Mouse (Mus musculus): ENCODE results near the gene Slc13a2. TPM values are rescaled to one million over a fixed set of nuclear protein-coding genes. Genes with fewer than 3 reads are reported as not detected.
A peak's percentile ranks its signal among the peaks of the same experiment; 100 is the strongest.

Gene Slc13a2
- polyA plus RNA-seq, 1 experiment = not detected

- no peaks in the 10 kb centered on the region for H3K9me3 ChIP-seq (replicated peaks; ENCODE audit: control insufficient read depth, insufficient read depth, low read length, poor library complexity, severe bottlenecking)
- peaks cover 3% of the 10 kb centered on the region for H3K4me1 ChIP-seq (ENCODE audit: control insufficient read depth, insufficient read depth, low read length)
- TF ChIP-seq CTCF (IDR thresholded peaks at IDR 0.05; ENCODE audit: low read depth, low read length) = no peak
- TF ChIP-seq EP300 (IDR thresholded peaks at IDR 0.05; ENCODE audit: insufficient read depth, low read depth, low read length) = no peak
- H3K4me3 ChIP-seq (ENCODE audit: low read depth, low read length) = no peak overlapping the region
- no peak overlapping the region for H3K9ac ChIP-seq (ENCODE audit: low read depth, poor library complexity, severe bottlenecking)
- no peaks in the 10 kb centered on the region for H3K36me3 ChIP-seq (ENCODE audit: control insufficient read depth, insufficient read depth, low read length, poor library complexity, severe bottlenecking)
- H3K27me3 ChIP-seq (ENCODE audit: control insufficient read depth, insufficient read depth, low read length, poor library complexity, severe bottlenecking) = no peaks in the 10 kb centered on the region
- H3K27ac ChIP-seq (ENCODE audit: insufficient read depth, low read length) = no peak overlapping the region
Observed at GRCm38 (mm10) chr11:78430195-78430878, 8.3 kb upstream of the Slc13a2 start.

DNA sequence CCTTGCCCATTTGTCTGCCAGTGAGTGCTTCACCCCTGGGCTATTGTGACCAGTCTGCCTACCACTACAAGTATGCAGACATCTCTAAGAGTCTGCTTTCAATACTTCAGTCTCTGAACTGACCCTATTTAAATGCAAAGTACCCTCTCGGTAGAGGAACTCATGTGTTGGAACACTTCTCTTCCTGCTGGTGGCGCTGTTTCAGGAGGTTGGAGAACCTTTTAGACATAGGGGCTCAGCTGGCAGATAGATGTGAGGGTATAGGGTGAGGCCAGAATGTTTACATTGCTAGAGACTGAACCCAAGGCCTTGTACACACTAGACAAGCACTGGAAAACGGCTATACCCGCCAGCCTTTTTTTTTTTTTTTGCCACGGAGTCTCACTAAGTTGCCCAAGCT is 6.3 kb upstream of the Slc13a2 start:
- H3K36me3 ChIP-seq (ENCODE audit: control insufficient read depth, insufficient read depth, low read length, poor library complexity, severe bottlenecking) = no peaks in the 10 kb centered on the region
- no peak overlapping the region for H3K27ac ChIP-seq (ENCODE audit: insufficient read depth, low read length)
- no peak overlapping the region for H3K4me3 ChIP-seq (ENCODE audit: low read depth, low read length)
- no peak for TF ChIP-seq EP300 (IDR thresholded peaks at IDR 0.05; ENCODE audit: insufficient read depth, low read depth, low read length)
- peak; percentile 25 for TF ChIP-seq CTCF (IDR thresholded peaks at IDR 0.05; ENCODE audit: low read depth, low read length)
- TF ChIP-seq POLR2A (IDR thresholded peaks at IDR 0.05; ENCODE audit: insufficient read depth, low read length) = no peak
- H3K4me1 ChIP-seq (ENCODE audit: control insufficient read depth, insufficient read depth, low read length) = peaks cover 3% of the 10 kb centered on the region
- H3K9ac ChIP-seq (ENCODE audit: low read depth, poor library complexity, severe bottlenecking) = no peak overlapping the region
- H3K9me3 ChIP-seq (replicated peaks; ENCODE audit: control insufficient read depth, insufficient read depth, low read length, poor library complexity, severe bottlenecking) = no peaks in the 10 kb centered on the region
- H3K27me3 ChIP-seq (ENCODE audit: control insufficient read depth, insufficient read depth, low read length, poor library complexity, severe bottlenecking) = no peaks in the 10 kb centered on the region

- H3K27ac ChIP-seq (ENCODE audit: insufficient read depth, low read length) = no peak overlapping the region
- no peak for TF ChIP-seq EP300 (IDR thresholded peaks at IDR 0.05; ENCODE audit: insufficient read depth, low read depth, low read length)
- TF ChIP-seq POLR2A (IDR thresholded peaks at IDR 0.05; ENCODE audit: insufficient read depth, low read length) = no peak
- no peak for TF ChIP-seq CTCF (IDR thresholded peaks at IDR 0.05; ENCODE audit: low read depth, low read length)
- peaks cover 3% of the 10 kb centered on the region for H3K4me1 ChIP-seq (ENCODE audit: control insufficient read depth, insufficient read depth, low read length)
- H3K36me3 ChIP-seq (ENCODE audit: control insufficient read depth, insufficient read depth, low read length, poor library complexity, severe bottlenecking) = no peaks in the 10 kb centered on the region
- H3K27me3 ChIP-seq (ENCODE audit: control insufficient read depth, insufficient read depth, low read length, poor library complexity, severe bottlenecking) = no peaks in the 10 kb centered on the region
- H3K4me3 ChIP-seq (ENCODE audit: low read depth, low read length) = no peak overlapping the region
- no peak overlapping the region for H3K9ac ChIP-seq (ENCODE audit: low read depth, poor library complexity, severe bottlenecking)
- no peaks in the 10 kb centered on the region for H3K9me3 ChIP-seq (replicated peaks; ENCODE audit: control insufficient read depth, insufficient read depth, low read length, poor library complexity, severe bottlenecking)
Observed at GRCm38 (mm10) chr11:78427655-78428054, 5.6 kb upstream of the Slc13a2 start.

DNA sequence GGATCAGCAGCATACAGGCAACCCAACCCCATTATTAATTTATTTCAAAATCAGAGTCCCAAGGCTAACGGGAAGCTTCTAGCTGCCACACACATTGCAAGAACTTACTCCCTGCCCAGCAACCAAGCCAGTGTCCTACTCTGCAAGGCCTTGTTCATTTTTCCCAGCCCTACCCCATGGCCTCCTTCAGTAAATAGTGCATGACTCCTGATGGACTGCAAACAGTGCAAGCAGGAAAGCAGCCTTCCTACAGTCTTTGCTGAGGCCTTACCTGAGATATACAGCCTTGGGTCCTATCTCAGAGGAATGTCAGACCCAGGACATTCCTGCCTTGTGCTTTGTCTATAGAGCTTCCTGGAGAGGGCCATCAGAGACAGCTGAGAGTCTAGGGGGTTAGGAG is 3.6 kb upstream of the Slc13a2 start:
- H3K27ac ChIP-seq (ENCODE audit: insufficient read depth, low read length) = no peak overlapping the region

DNA sequence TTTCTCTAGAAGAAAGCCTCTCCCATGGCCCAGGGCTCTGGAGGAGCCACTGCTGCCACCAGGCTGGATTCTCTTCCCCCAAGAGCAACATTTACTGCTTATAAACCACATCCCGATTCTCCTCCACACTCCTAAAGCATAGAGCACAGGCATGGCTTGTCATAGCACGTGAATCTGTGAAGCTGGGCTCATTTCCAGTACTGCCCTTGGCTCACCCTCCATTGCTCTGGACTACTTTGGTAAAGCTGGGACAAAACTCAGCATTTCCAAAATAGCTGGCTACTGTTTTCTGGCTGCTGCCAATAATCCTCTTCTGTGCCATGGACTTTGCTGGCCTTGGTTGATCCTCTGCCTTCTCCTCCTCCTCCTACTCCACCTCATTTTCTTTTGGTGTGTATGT is 2.3 kb upstream of the Slc13a2 start:
- Histone ChIP-seq H3K9me3 (replicated peaks; ENCODE audit: control insufficient read depth, insufficient read depth, low read length, poor library complexity, severe bottlenecking) (no peaks in the 10 kb centered on the region), H3K36me3 (ENCODE audit: control insufficient read depth, insufficient read depth, low read length, poor library complexity, severe bottlenecking) (no peaks in the 10 kb centered on the region), H3K9ac (ENCODE audit: low read depth, poor library complexity, severe bottlenecking) (no peak overlapping the region), H3K27me3 (ENCODE audit: control insufficient read depth, insufficient read depth, low read length, poor library complexity, severe bottlenecking) (no peaks in the 10 kb centered on the region), H3K4me1 (ENCODE audit: control insufficient read depth, insufficient read depth, low read length) (peaks cover 9% of the 10 kb centered on the region), H3K27ac (ENCODE audit: insufficient read depth, low read length) (no peak overlapping the region), H3K4me3 (ENCODE audit: low read depth, low read length) (no peak overlapping the region)
- TF ChIP-seq EP300 (IDR thresholded peaks at IDR 0.05; ENCODE audit: insufficient read depth, low read depth, low read length) (no peak), POLR2A (IDR thresholded peaks at IDR 0.05; ENCODE audit: insufficient read depth, low read length) (no peak), CTCF (IDR thresholded peaks at IDR 0.05; ENCODE audit: low read depth, low read length) (no peak)

More for the DNA sequence above, 3.6 kb upstream of the Slc13a2 start:
- H3K4me1 ChIP-seq (ENCODE audit: control insufficient read depth, insufficient read depth, low read length) = peaks cover 9% of the 10 kb centered on the region
- H3K9me3 ChIP-seq (replicated peaks; ENCODE audit: control insufficient read depth, insufficient read depth, low read length, poor library complexity, severe bottlenecking) = no peaks in the 10 kb centered on the region
- no peak overlapping the region for H3K9ac ChIP-seq (ENCODE audit: low read depth, poor library complexity, severe bottlenecking)
- TF ChIP-seq POLR2A (IDR thresholded peaks at IDR 0.05; ENCODE audit: insufficient read depth, low read length) (no peak), CTCF (IDR thresholded peaks at IDR 0.05; ENCODE audit: low read depth, low read length) (no peak), EP300 (IDR thresholded peaks at IDR 0.05; ENCODE audit: insufficient read depth, low read depth, low read length) (no peak)
- no peaks in the 10 kb centered on the region for H3K27me3 ChIP-seq (ENCODE audit: control insufficient read depth, insufficient read depth, low read length, poor library complexity, severe bottlenecking)
- H3K4me3 ChIP-seq (ENCODE audit: low read depth, low read length) = no peak overlapping the region
- no peaks in the 10 kb centered on the region for H3K36me3 ChIP-seq (ENCODE audit: control insufficient read depth, insufficient read depth, low read length, poor library complexity, severe bottlenecking)

DNA sequence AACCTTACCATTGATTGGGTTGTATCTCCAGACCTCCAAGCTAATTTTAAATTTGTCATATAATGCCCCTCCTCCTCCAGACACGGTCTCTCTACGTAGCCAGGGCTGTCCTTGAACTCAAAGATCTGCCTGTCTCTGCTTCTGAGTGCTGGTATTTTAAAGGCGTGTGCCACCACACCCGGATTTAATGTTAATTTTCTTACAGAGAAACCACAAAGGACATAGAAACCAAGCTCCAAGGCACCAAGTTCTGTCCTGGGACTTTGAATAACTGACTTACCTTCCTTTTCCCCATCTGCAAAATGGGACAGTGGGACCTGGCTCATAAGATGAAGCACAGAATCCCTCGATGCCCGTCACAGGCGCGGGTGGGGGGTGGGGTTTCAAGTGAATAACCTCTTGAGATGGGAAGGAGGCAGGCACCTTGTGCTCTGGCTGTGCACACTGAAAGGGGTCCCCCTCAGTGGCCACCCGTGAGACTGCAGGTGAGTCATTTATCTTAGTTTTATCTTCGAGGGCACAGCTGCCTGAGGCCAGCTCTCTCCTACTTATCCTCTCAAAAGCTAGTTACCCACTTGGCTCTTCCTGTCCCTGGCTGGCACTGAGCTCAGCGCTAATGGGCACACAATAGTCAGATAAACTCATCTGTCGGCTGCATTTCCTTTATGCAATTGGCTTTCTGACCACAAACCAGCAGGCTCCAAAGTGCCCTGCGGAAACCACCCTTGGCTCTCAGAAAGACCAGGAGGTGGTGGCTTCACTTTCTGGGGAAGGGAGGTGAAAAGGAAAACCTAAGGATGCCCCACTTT is 612 bp downstream of the Slc13a2 start:
- H3K27ac ChIP-seq (ENCODE audit: insufficient read depth, low read length) = no peak overlapping the region
- no peaks in the 10 kb centered on the region for H3K9me3 ChIP-seq (replicated peaks; ENCODE audit: control insufficient read depth, insufficient read depth, low read length, poor library complexity, severe bottlenecking)
- H3K4me1 ChIP-seq (ENCODE audit: control insufficient read depth, insufficient read depth, low read length) = peaks cover 6% of the 10 kb centered on the region
- no peaks in the 10 kb centered on the region for H3K36me3 ChIP-seq (ENCODE audit: control insufficient read depth, insufficient read depth, low read length, poor library complexity, severe bottlenecking)
- no peak overlapping the region for H3K9ac ChIP-seq (ENCODE audit: low read depth, poor library complexity, severe bottlenecking)
- no peaks in the 10 kb centered on the region for H3K27me3 ChIP-seq (ENCODE audit: control insufficient read depth, insufficient read depth, low read length, poor library complexity, severe bottlenecking)
- no peak for TF ChIP-seq POLR2A (IDR thresholded peaks at IDR 0.05; ENCODE audit: insufficient read depth, low read length)
- no peak for TF ChIP-seq EP300 (IDR thresholded peaks at IDR 0.05; ENCODE audit: insufficient read depth, low read depth, low read length)
- TF ChIP-seq CTCF (IDR thresholded peaks at IDR 0.05; ENCODE audit: low read depth, low read length) = no peak
- no peak overlapping the region for H3K4me3 ChIP-seq (ENCODE audit: low read depth, low read length)

All from ES-Bruce4 (cell line).